Mouse (Mus musculus) 416B (cell line): Measurements from ENCODE around the gene Apbb1.
A peak's percentile ranks its signal among the peaks of the same experiment; 100 is the strongest.

Experiments used
- DNase-seq: peaks from one replicate; pipeline ENCODE4 v3.0.0; 2011; ENCODE audit warnings: low read depth

Gene Apbb1

GRCm38 (mm10) chr7:105570756-105571155, 10.7 kb downstream of the Apbb1 start:
- no peak for DNase-seq

- no peak for DNase-seq
Observed at GRCm38 (mm10) chr7:105569512-105570496, 11.6 kb downstream of the Apbb1 start.

GRCm38 (mm10) chr7:105568988-105569471, 12.4 kb downstream of the Apbb1 start:
- DNase-seq: no peak

GRCm38 (mm10) chr7:105568583-105568982, 12.9 kb downstream of the Apbb1 start:
- DNase-seq: no peak

GRCm38 (mm10) chr7:105565071-105565836, 16.2 kb downstream of the Apbb1 start:
- no peak for DNase-seq

GRCm38 (mm10) chr7:105563367-105563766, 18.1 kb downstream of the Apbb1 start:
- DNase-seq: no peak

- peak; percentile 22 for DNase-seq
Observed at GRCm38 (mm10) chr7:105562317-105562716, 19.1 kb downstream of the Apbb1 start.

- DNase-seq: peak; percentile 40
Observed at GRCm38 (mm10) chr7:105559016-105559415, 22.4 kb downstream of the Apbb1 start.

GRCm38 (mm10) chr7:105557671-105558070, 23.8 kb downstream of the Apbb1 start:
- no peak for DNase-seq

GRCm38 (mm10) chr7:105556406-105556805, 25.0 kb downstream of the Apbb1 start:
- DNase-seq: no peak

GRCm38 (mm10) chr7:105555571-105555970, 25.9 kb downstream of the Apbb1 start:
- DNase-seq: no peak

GRCm38 (mm10) chr7:105554212-105554942, 27.1 kb downstream of the Apbb1 start, which contains the start of gene Smpd1:
Gene Smpd1, plus strand, starts transcription at chr7:105554360.
- peak; percentile 95 for DNase-seq

- no peak for DNase-seq
Observed at GRCm38 (mm10) chr7:105553456-105554211, 27.8 kb downstream of the Apbb1 start.

- no peak for DNase-seq
Observed at GRCm38 (mm10) chr7:105549035-105549434, 32.4 kb downstream of the Apbb1 start.

GRCm38 (mm10) chr7:105547970-105548369, 33.5 kb downstream of the Apbb1 start:
- DNase-seq: no peak

- no peak for DNase-seq
Observed at GRCm38 (mm10) chr7:105545986-105546385, 35.5 kb downstream of the Apbb1 start.

- peak; percentile 47 for DNase-seq
Observed at GRCm38 (mm10) chr7:105534162-105534561, 47.3 kb downstream of the Apbb1 start.

- DNase-seq: no peak
Observed at GRCm38 (mm10) chr7:105528094-105528493, 53.4 kb downstream of the Apbb1 start.

- peak; percentile 47 for DNase-seq
Observed at GRCm38 (mm10) chr7:105527306-105527937, 54.0 kb downstream of the Apbb1 start.

- DNase-seq: no peak
Observed at GRCm38 (mm10) chr7:105524222-105524621, 57.2 kb downstream of the Apbb1 start.

- DNase-seq: no peak
Observed at GRCm38 (mm10) chr7:105520201-105520600, 61.3 kb downstream of the Apbb1 start.
